Mouse (Mus musculus) midbrain, embryonic 16.5 days (tissue): ENCODE data around the gene Hist1h3f. TPM values are rescaled to one million over a fixed set of nuclear protein-coding genes. Genes with fewer than 3 reads are reported as not detected.
"Not testable (repeated sequence)": the region's sequence is repeated elsewhere in the genome, so short reads cannot be mapped to it uniquely, and the experiment has no call there.

Experiments used
- ATAC-seq: fragments of 200-750 bp; cut with Nextera tagmentation; 2 replicates; pipeline ENCODE4 v1.8.0; 2017; ENCODE audit warnings: moderate TSS enrichment
- H3K27ac ChIP-seq: fragments of 300-500 bp; sonication (generic); 2 replicates; pipeline ENCODE4 v1.5.1; 2014; ENCODE audit warnings: mild to moderate bottlenecking, low read length, mixed read lengths
- H3K27me3 ChIP-seq: fragments of 300-500 bp; sonication (generic); 2 replicates; pipeline ENCODE4 v1.6.1; 2014; ENCODE audit warnings: low read depth, low read length, mixed read lengths; ENCODE audit not compliant: control insufficient read depth, insufficient read depth
- H3K36me3 ChIP-seq: fragments of 300-500 bp; sonication (generic); 2 replicates; pipeline ENCODE4 v1.6.1; 2014; ENCODE audit warnings: mild to moderate bottlenecking, low read length, moderate library complexity, mixed read lengths; ENCODE audit not compliant: control insufficient read depth, insufficient read depth
- H3K4me1 ChIP-seq: fragments of 300-500 bp; sonication (generic); 2 replicates; pipeline ENCODE4 v1.6.1; 2014; ENCODE audit warnings: mild to moderate bottlenecking, low read length, mixed read lengths; ENCODE audit not compliant: control insufficient read depth, insufficient read depth
- H3K4me2 ChIP-seq: fragments of 300-500 bp; sonication (generic); 2 replicates; pipeline ENCODE4 v1.6.1; 2014; ENCODE audit warnings: mild to moderate bottlenecking, low read length, mixed read lengths
- H3K4me3 ChIP-seq: fragments of 300-500 bp; sonication (generic); 2 replicates; pipeline ENCODE4 v1.5.1; 2014; ENCODE audit warnings: low read depth, mild to moderate bottlenecking, low read length, moderate library complexity, mixed read lengths
- H3K9ac ChIP-seq: fragments of 300-500 bp; sonication (generic); 2 replicates; pipeline ENCODE4 v1.6.1; 2014; ENCODE audit warnings: low read depth, low read length, mixed read lengths
- H3K9me3 ChIP-seq: fragments of 300-500 bp; sonication (generic); replicated peaks from 2 replicates; pipeline ENCODE4 v1.6.1; 2014; ENCODE audit warnings: mild to moderate bottlenecking, low read length, mixed read lengths; ENCODE audit not compliant: control insufficient read depth, poor library complexity, severe bottlenecking
- WGBS: fragments of 180-500 bp; shearing (Covaris S2); extraction: QIAGEN DNeasy Blood & Tissue Kit; methylation state at CpG from one replicate; pipeline ENCODE4 v1.1.7; 2014; 5-methylcytosine and 5-hydroxymethylcytosine counted together
- polyA plus RNA-seq: library from polyadenylated mRNA; unstranded; fragments of >200 nt; fragmentation: Nextera tagmentation; extraction: Ambion mirVana; gene quantifications from 2 replicates; pipeline ENCODE4 v1.2.1, GENCODE M21; 2015

Gene Hist1h3f
- polyA plus RNA-seq, 1 experiment from 2014 or later: not detected

GRCm38 (mm10) chr13:23573898-23574524 lies 30.2 kb downstream of the Hist1h3f start, which contains the start of the genes Hist1h2bf and Hist1h2ad:
Gene Hist1h2bf, minus strand, starts transcription at chr13:23574196.
Gene Hist1h2ad, plus strand, starts transcription at chr13:23574381.
- Histone ChIP-seq H3K27ac (peak within 1 kb of the TSS; percentile 81), H3K4me2 (peak within 1 kb of the TSS; percentile 78), H3K4me1 (peaks cover 30% of the 10 kb centered on the region), H3K4me3 (peak within 1 kb of the TSS; percentile 33), H3K9ac (peak within 1 kb of the TSS; percentile 25; the same call in 1 of the 2 replicates)
- H3K9me3 ChIP-seq, H3K27me3 ChIP-seq, H3K36me3 ChIP-seq: not testable (repeated sequence)
- peak; percentile 91 for ATAC-seq
- WGBS: under 1% methylated on average over 33 of the region's 42 CpGs

GRCm38 (mm10) chr13:23574546-23575170 lies 30.8 kb downstream of the Hist1h3f start:
- not testable (repeated sequence) for H3K9ac ChIP-seq
- H3K27ac ChIP-seq: peak overlapping the region; percentile 81

GRCm38 (mm10) chr13:23575271-23575851 lies 31.5 kb downstream of the Hist1h3f start, which contains the start of gene Hist1h3d:
Gene Hist1h3d, plus strand, starts transcription at chr13:23575763.
- under 1% methylated on average over 18 of the region's 18 CpGs for whole genome bisulfite sequencing
- H3K4me1 ChIP-seq: peaks cover 26% of the 10 kb centered on the region
- ATAC-seq: peak; percentile 51
- no peaks in the 10 kb centered on the region for H3K36me3 ChIP-seq
- H3K9me3 ChIP-seq: no peaks in the 10 kb centered on the region
- peak within 1 kb of the TSS; percentile 78 for H3K4me2 ChIP-seq
- H3K27ac ChIP-seq: peak within 1 kb of the TSS; percentile 81
- no peaks in the 10 kb centered on the region for H3K27me3 ChIP-seq
- peak within 1 kb of the TSS; percentile 40 for H3K4me3 ChIP-seq
- H3K9ac ChIP-seq: peak within 1 kb of the TSS; percentile 60

More at GRCm38 (mm10) chr13:23574546-23575170, 30.8 kb downstream of the Hist1h3f start:
- H3K4me3 ChIP-seq: peak overlapping the region; percentile 33
- H3K4me2 ChIP-seq: peak overlapping the region; percentile 73
- ATAC-seq, H3K9me3 ChIP-seq, H3K36me3 ChIP-seq, H3K27me3 ChIP-seq: not testable (repeated sequence)
- H3K4me1 ChIP-seq: peaks cover 30% of the 10 kb centered on the region
- 2% methylated on average over 5 of the region's 39 CpGs for WGBS

- not testable (repeated sequence) for H3K36me3 ChIP-seq, H3K27me3 ChIP-seq, ATAC-seq, H3K9me3 ChIP-seq
- WGBS: 0% methylated on average over 9 of the region's 40 CpGs
- peak overlapping the region; percentile 40 for H3K4me3 ChIP-seq
- H3K4me1 ChIP-seq: peaks cover 25% of the 10 kb centered on the region
- peak overlapping the region; percentile 75 for H3K27ac ChIP-seq
- H3K4me2 ChIP-seq: peak overlapping the region; percentile 78
- peak overlapping the region; percentile 60 for H3K9ac ChIP-seq
These were observed 32.0 kb downstream of the Hist1h3f start for GRCm38 (mm10) chr13:23575864-23576313.

- peak overlapping the region; percentile 40 for H3K4me3 ChIP-seq
These were observed 32.6 kb downstream of the Hist1h3f start for GRCm38 (mm10) chr13:23576351-23576881.

GRCm38 (mm10) chr13:23576906-23577639 lies 33.2 kb downstream of the Hist1h3f start:
- WGBS: 46% methylated on average over 6 of the region's 6 CpGs
- H3K9ac ChIP-seq: no peak overlapping the region
- no peak for ATAC-seq
- peaks cover 26% of the 10 kb centered on the region for H3K4me1 ChIP-seq
- no peaks in the 10 kb centered on the region for H3K36me3 ChIP-seq
- no peak overlapping the region for H3K27ac ChIP-seq
- no peaks in the 10 kb centered on the region for H3K27me3 ChIP-seq
- peak overlapping the region; percentile 78 for H3K4me2 ChIP-seq
- H3K9me3 ChIP-seq: no peaks in the 10 kb centered on the region
- H3K4me3 ChIP-seq: no peak overlapping the region

More at GRCm38 (mm10) chr13:23576351-23576881, 32.6 kb downstream of the Hist1h3f start:
- ATAC-seq: no peak
- H3K9ac ChIP-seq: no peak overlapping the region; the same call in 1 of the 2 replicates
- peaks cover 27% of the 10 kb centered on the region for H3K4me1 ChIP-seq
- H3K27me3 ChIP-seq: no peaks in the 10 kb centered on the region
- WGBS: 8% methylated on average over 7 of the region's 7 CpGs
- no peaks in the 10 kb centered on the region for H3K36me3 ChIP-seq
- no peaks in the 10 kb centered on the region for H3K9me3 ChIP-seq
- H3K4me2 ChIP-seq: peak overlapping the region; percentile 78
- H3K27ac ChIP-seq: no peak overlapping the region; the same call in 1 of the 2 replicates

- no peak for ATAC-seq
These were observed 34.0 kb downstream of the Hist1h3f start for GRCm38 (mm10) chr13:23577835-23578234.

GRCm38 (mm10) chr13:23581408-23582218 lies 37.8 kb downstream of the Hist1h3f start, which contains the start of gene Hist1h4d:
Gene Hist1h4d, plus strand, starts transcription at chr13:23581598.
- H3K36me3 ChIP-seq: no peaks in the 10 kb centered on the region

More at GRCm38 (mm10) chr13:23577835-23578234, 34.0 kb downstream of the Hist1h3f start:
- Histone ChIP-seq H3K4me3 (no peak overlapping the region), H3K36me3 (no peaks in the 10 kb centered on the region), H3K27ac (no peak overlapping the region), H3K27me3 (no peaks in the 10 kb centered on the region), H3K9ac (no peak overlapping the region), H3K4me1 (peaks cover 25% of the 10 kb centered on the region), H3K9me3 (no peaks in the 10 kb centered on the region), H3K4me2 (no peak overlapping the region)
- WGBS: 100% methylated on average over 1 of the region's 1 CpGs

More at GRCm38 (mm10) chr13:23581408-23582218, 37.8 kb downstream of the Hist1h3f start, which contains the start of gene Hist1h4d:
- Histone ChIP-seq H3K9ac (peak within 1 kb of the TSS; percentile 72), H3K4me2 (peak within 1 kb of the TSS; percentile 94), H3K27me3 (no peaks in the 10 kb centered on the region), H3K27ac (peak within 1 kb of the TSS; percentile 80), H3K9me3 (no peaks in the 10 kb centered on the region), H3K4me1 (peaks cover 25% of the 10 kb centered on the region), H3K4me3 (peak within 1 kb of the TSS; percentile 51)
- ATAC-seq: peak; percentile 94
- under 1% methylated on average over 43 of the region's 43 CpGs for WGBS
